Mouse (Mus musculus) liver, embryonic 11.5 days (tissue): ENCODE measurements around the gene Glod4. TPM values are rescaled to one million over a fixed set of nuclear protein-coding genes. Genes with fewer than 3 reads are reported as not detected.

ENCODE experiments used
- ATAC-seq: fragments of 200-750 bp; cut with Nextera tagmentation; replicated peaks from 2 replicates; pipeline ENCODE4 v1.8.0; 2017; ENCODE audit warnings: moderate number of reproducible peaks, mild to moderate bottlenecking, moderate TSS enrichment, moderate library complexity; ENCODE audit not compliant: low FRiP score
- DNase-seq: peaks from one replicate; pipeline ENCODE4 v3.0.0-alpha.2; 2017; ENCODE audit warnings: low spot score
- H3K27ac ChIP-seq: fragments of 300-500 bp; sonication (generic); 2 replicates; pipeline ENCODE4 v1.5.1; 2014; ENCODE audit warnings: mild to moderate bottlenecking, low read depth, low read length, control low read depth
- H3K27me3 ChIP-seq: fragments of 300-500 bp; sonication (generic); replicated peaks from 2 replicates; pipeline ENCODE4 v1.6.1; 2014; ENCODE audit warnings: low read length, mixed read lengths; ENCODE audit not compliant: control insufficient read depth, insufficient read depth
- H3K36me3 ChIP-seq: fragments of 300-500 bp; sonication (generic); 2 replicates; pipeline ENCODE4 v1.6.1; 2014; ENCODE audit warnings: mild to moderate bottlenecking, low read length, moderate library complexity, mixed read lengths; ENCODE audit not compliant: control insufficient read depth, insufficient read depth
- H3K4me1 ChIP-seq: fragments of 300-500 bp; sonication (generic); replicated peaks from 2 replicates; pipeline ENCODE4 v1.6.1; 2014; ENCODE audit warnings: low read length, mixed read lengths; ENCODE audit not compliant: control insufficient read depth, insufficient read depth
- H3K4me2 ChIP-seq: fragments of 300-500 bp; sonication (generic); 2 replicates; pipeline ENCODE4 v1.6.1; 2014; ENCODE audit warnings: mild to moderate bottlenecking, control low read depth, moderate library complexity
- H3K4me3 ChIP-seq: fragments of 300-500 bp; sonication (generic); 2 replicates; pipeline ENCODE4 v1.5.1; 2014; ENCODE audit warnings: low read depth, low read length, control low read depth
- H3K9ac ChIP-seq: fragments of 300-500 bp; sonication (generic); 2 replicates; pipeline ENCODE4 v1.6.1; 2014; ENCODE audit warnings: low read depth, low read length, control low read depth
- H3K9me3 ChIP-seq: fragments of 300-500 bp; sonication (generic); 2 replicates; pipeline ENCODE4 v1.6.1; 2016; ENCODE audit warnings: low read length, inconsistent platforms, mixed read lengths; ENCODE audit not compliant: control insufficient read depth
- WGBS: fragments of 180-500 bp; shearing (Covaris S2); extraction: QIAGEN DNeasy Blood & Tissue Kit; methylation state at CpG from one replicate; pipeline ENCODE4 v1.1.7; 2014; 5-methylcytosine and 5-hydroxymethylcytosine counted together
- polyA plus RNA-seq: library from polyadenylated mRNA; unstranded; fragments of >200 nt; fragmentation: Nextera tagmentation; extraction: Ambion mirVana; gene quantifications from 2 replicates; pipeline ENCODE4 v1.2.1, GENCODE M21; 2014

The Glod4 gene
- polyA plus RNA-seq, 1 experiment from 2014 or later: 137 TPM

DNA sequence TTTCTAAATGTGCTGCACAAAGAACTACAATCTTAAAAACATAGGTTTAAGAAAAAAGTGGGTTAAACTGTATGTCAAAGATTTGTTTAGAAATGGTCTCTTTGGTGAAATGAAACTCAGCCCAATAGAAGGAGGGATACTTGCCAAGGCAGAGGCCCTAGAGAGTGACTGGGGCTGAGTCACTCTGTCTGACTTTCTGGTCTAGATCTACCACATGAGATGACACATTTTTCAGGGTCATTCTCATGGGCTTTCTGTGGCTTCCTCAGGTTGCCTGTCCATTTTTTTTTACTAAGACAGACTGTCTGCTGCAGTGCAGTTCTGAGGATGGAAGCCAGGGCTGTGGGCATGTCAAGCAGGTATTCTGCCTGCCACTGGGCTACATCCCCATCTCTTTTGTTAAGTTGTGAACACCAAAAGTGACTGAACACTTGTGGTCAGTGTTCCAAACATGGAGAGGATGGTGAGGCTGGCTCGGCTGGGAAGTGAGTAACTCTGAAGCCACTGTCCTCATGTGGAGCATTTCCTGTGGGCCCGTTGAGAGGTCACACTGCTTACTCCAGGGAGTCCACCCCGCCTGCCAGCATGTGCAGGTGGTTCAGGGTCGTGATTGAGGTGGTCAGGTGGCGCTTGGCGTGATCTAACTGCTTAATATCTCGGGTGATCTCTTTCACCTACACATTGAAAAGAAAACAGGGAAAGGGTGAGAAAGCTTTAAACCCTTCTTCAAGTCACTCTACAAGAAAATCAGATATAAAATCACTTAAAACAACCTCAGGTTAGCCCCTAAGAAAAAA is 107.7 kb downstream of the Glod4 start:
- Histone ChIP-seq H3K4me2 (no peak overlapping the region), H3K36me3 (peaks cover 10% of the 10 kb centered on the region), H3K27me3 (no peaks in the 10 kb centered on the region), H3K9me3 (no peaks in the 10 kb centered on the region), H3K4me1 (no peaks in the 10 kb centered on the region), H3K27ac (no peak overlapping the region), H3K4me3 (no peak overlapping the region), H3K9ac (no peak overlapping the region)
- WGBS: 82% methylated on average over 7 of the region's 7 CpGs
- DNase-seq: no peak
- no peak for ATAC-seq

DNA sequence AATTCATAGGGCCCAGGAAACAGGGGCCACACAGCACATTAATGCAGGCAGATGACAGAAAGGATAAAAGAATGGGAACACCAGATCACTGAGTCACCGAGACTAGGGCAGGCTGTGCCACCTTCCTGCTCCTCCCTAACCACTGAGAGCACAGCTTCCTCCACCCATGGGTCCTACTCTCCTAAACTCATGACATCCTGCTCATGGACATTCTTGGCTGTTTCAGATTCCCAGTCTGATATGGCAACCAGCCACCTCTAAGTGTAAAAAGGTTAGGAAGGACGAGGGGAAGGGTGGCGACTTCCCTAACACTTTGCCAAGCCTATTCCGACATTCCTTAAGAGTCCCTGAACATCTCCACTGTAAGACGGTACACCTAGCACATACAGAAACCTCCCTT is 112.7 kb downstream of the Glod4 start:
- H3K27me3 ChIP-seq: no peaks in the 10 kb centered on the region
- DNase-seq (no peak), ATAC-seq (no peak)
- peaks cover 5% of the 10 kb centered on the region for H3K36me3 ChIP-seq
- no peak overlapping the region for H3K27ac ChIP-seq
- WGBS: 72% methylated on average over 5 of the region's 5 CpGs
- no peak overlapping the region for H3K4me3 ChIP-seq
- no peak overlapping the region for H3K4me2 ChIP-seq
- H3K4me1 ChIP-seq: no peaks in the 10 kb centered on the region
- H3K9ac ChIP-seq: no peak overlapping the region
- H3K9me3 ChIP-seq: no peaks in the 10 kb centered on the region

DNA sequence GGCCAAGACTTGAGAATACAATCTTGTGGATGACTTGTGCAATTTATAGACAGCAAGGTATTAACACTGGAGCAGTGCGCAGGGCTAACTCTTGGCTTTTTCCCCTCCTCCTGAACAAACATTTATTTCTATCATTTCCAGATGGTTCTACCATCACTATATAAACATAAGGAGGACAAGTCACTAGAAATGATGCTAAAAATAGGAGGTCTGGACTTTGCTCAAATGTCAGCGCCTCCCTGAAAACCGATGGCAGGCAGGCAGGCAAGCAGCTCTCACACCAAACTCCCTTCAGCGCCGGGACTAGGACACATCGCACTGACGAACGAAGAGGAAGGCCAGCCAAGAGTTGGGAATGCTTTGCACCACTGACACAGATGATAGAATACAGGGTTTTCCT is 118.1 kb downstream of the Glod4 start:
- no peaks in the 10 kb centered on the region for H3K4me1 ChIP-seq
- ATAC-seq (no peak), DNase-seq (no peak)
- H3K9me3 ChIP-seq: no peaks in the 10 kb centered on the region
- H3K27me3 ChIP-seq: no peaks in the 10 kb centered on the region
- no peaks in the 10 kb centered on the region for H3K36me3 ChIP-seq
- no peak overlapping the region for H3K4me3 ChIP-seq
- no peak overlapping the region for H3K4me2 ChIP-seq
- no peak overlapping the region for H3K27ac ChIP-seq
- H3K9ac ChIP-seq: no peak overlapping the region
- 77% methylated on average over 8 of the region's 8 CpGs for WGBS

DNA sequence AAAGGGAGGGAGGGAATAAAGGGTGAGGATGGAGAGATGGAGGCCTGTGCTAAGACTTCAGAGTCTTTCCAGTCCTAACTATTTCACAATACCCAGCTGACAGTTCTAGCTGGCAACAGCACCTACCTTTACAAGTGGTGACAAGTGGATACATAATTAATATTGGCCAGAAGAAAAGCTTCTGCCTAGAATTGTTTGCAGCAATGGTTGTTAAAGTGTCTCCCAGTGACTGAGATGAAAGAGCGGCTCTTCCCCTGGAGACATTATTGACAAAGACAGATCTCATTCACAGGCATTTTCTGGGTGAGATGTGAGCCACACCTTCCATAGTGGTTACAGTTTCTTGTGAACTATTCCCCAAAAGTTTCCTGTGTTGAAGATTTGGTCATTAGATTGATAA is 120.0 kb downstream of the Glod4 start:
- no peaks in the 10 kb centered on the region for H3K4me1 ChIP-seq
- no peaks in the 10 kb centered on the region for H3K36me3 ChIP-seq
- ATAC-seq (no peak), DNase-seq (no peak)
- no peak overlapping the region for H3K4me3 ChIP-seq
- H3K9ac ChIP-seq: no peak overlapping the region
- H3K27ac ChIP-seq: no peak overlapping the region
- H3K27me3 ChIP-seq: no peaks in the 10 kb centered on the region
- H3K4me2 ChIP-seq: no peak overlapping the region
- WGBS: 95% methylated on average over 1 of the region's 1 CpGs
- H3K9me3 ChIP-seq: no peaks in the 10 kb centered on the region

DNA sequence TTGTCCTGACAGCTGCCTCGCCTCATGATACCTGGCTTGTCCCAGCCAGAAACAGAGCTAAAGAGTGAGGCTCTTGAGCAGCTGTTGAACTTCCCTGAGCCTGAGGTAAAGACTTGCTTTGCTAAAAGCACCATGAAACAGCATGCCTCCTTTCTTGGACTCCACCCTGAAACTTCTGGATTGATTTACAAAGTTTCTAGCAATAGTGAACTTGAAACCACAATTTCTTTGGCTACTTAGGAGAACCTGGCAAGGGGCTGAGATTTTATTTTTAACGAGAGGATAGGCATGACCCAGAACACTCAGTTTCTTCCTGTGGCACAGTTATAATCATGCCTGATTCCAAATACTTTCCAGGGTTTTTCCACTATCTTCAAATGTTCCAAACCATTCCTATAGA is 121.0 kb downstream of the Glod4 start:
- no peak overlapping the region for H3K4me3 ChIP-seq
- DNase-seq (no peak), ATAC-seq (no peak)
- no peak overlapping the region for H3K9ac ChIP-seq
- WGBS: 87% methylated on average over 2 of the region's 2 CpGs
- no peaks in the 10 kb centered on the region for H3K27me3 ChIP-seq
- no peak overlapping the region for H3K4me2 ChIP-seq
- H3K27ac ChIP-seq: no peak overlapping the region
- H3K9me3 ChIP-seq: no peaks in the 10 kb centered on the region
- H3K36me3 ChIP-seq: no peaks in the 10 kb centered on the region
- no peaks in the 10 kb centered on the region for H3K4me1 ChIP-seq

GRCm38 (mm10) chr11:76121086-76121485 is 122.4 kb downstream of the Glod4 start:
- ATAC-seq (no peak), DNase-seq (no peak)
- Histone ChIP-seq H3K27ac (no peak overlapping the region), H3K4me1 (no peaks in the 10 kb centered on the region), H3K9ac (no peak overlapping the region), H3K4me3 (no peak overlapping the region), H3K9me3 (no peaks in the 10 kb centered on the region), H3K4me2 (no peak overlapping the region), H3K27me3 (no peaks in the 10 kb centered on the region), H3K36me3 (0 out of 2 replicates have a peak, but pooled peaks cover 2% of the 10 kb centered on the region)
- WGBS: 81% methylated on average over 4 of the region's 4 CpGs

- Histone ChIP-seq H3K4me2 (no peak overlapping the region), H3K9me3 (no peaks in the 10 kb centered on the region), H3K9ac (no peak overlapping the region), H3K27ac (no peak overlapping the region), H3K27me3 (no peaks in the 10 kb centered on the region), H3K4me1 (no peaks in the 10 kb centered on the region), H3K36me3 (0 out of 2 replicates have a peak, but pooled peaks cover 2% of the 10 kb centered on the region), H3K4me3 (no peak overlapping the region)
- ATAC-seq (no peak), DNase-seq (no peak)
- 71% methylated on average over 10 of the region's 10 CpGs for WGBS
Measured at GRCm38 (mm10) chr11:76120407-76120901, 123.1 kb downstream of the Glod4 start.

DNA sequence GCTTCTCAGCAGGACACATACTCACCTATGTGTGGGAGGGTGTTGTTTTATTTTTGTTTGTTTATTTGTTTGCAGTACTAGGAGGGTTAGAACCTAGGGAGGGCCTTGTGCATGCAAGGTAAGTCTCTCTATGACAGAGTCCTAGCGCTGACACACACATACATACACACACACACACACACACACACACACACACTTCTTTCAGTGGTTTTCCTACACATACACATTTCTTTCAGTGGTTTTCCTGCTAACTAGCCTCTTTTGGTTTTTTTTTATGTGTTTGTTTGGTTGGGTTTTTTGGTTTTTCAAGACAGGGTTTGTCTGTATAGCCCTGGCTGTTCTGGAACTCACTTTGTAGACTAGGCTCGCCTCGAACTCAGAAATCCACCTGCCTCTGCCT is 133.1 kb downstream of the Glod4 start:
- H3K4me2 ChIP-seq: no peak overlapping the region
- peak; percentile 10 for DNase-seq
- 93% methylated on average over 3 of the region's 3 CpGs for WGBS
- no peak overlapping the region for H3K4me3 ChIP-seq
- no peaks in the 10 kb centered on the region for H3K9me3 ChIP-seq
- H3K9ac ChIP-seq: no peak overlapping the region
- no peaks in the 10 kb centered on the region for H3K27me3 ChIP-seq
- no peaks in the 10 kb centered on the region for H3K4me1 ChIP-seq
- no peak overlapping the region for H3K27ac ChIP-seq
- 0 out of 2 replicates have a peak, but pooled peaks cover 4% of the 10 kb centered on the region for H3K36me3 ChIP-seq
- ATAC-seq: no peak
